Comparison of ENCODE assay signal across 8 mouse cellular contexts in the genomic region with DNA sequence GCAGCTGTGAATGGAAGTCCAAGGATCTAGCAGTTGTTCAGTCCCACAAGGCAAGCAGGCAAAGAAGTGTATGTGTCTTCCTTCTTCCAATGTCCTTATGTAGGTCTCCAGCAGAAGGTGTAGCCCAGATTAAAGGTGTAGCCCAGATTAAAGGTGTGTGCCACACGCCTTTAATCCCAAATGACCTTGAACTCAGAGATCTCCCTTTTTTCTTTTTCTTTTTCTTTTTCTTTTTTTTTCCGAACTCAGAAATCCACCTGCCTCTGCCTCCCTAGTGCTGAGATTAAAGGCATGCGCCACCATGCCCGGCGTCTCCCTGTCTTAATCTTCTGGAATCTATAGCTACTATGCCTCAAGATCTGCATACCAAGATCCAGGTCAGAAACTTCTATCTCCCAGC. TPM values are rescaled to one million over a fixed set of nuclear protein-coding genes. Genes with fewer than 3 reads are reported as not detected.
DNase-seq lines count a peak whose midpoint lies in the region; ATAC-seq and TF ChIP-seq lines count a peak whose summit lies in the region.
"Not testable (repeated sequence)": the region's sequence is repeated elsewhere in the genome, so short reads cannot be mapped to it uniquely, and the experiment has no call there.

Gene Cdk2ap1 (minus strand): TSS at position 101 of the 400 bp plus-strand sequence.

- 93% methylated on average over 5 of the region's 5 CpGs for WGBS in embryonic facial prominence, embryonic 15.5 days
- 88% methylated on average over 5 of the region's 5 CpGs for WGBS in limb, embryonic 15.5 days
- 90% methylated on average over 5 of the region's 5 CpGs for WGBS in midbrain, embryonic 12.5 days

- H3K9ac ChIP-seq in embryonic facial prominence, embryonic 15.5 days; limb, embryonic 15.5 days; midbrain, embryonic 12.5 days (replicated peaks): not testable (repeated sequence)

- not testable (repeated sequence) for H3K9me3 ChIP-seq in embryonic facial prominence, embryonic 15.5 days (replicated peaks); limb, embryonic 15.5 days; midbrain, embryonic 12.5 days

- not testable (repeated sequence) for H3K4me3 ChIP-seq in embryonic facial prominence, embryonic 15.5 days (replicated peaks); limb, embryonic 15.5 days; midbrain, embryonic 12.5 days; testis, adult 2 months (ENCODE audit: control insufficient read depth, low read depth, low read length)

- not testable (repeated sequence) for H3K36me3 ChIP-seq in embryonic facial prominence, embryonic 15.5 days; limb, embryonic 15.5 days; midbrain, embryonic 12.5 days; testis, adult 2 months (ENCODE audit: control insufficient read depth, insufficient read depth, low read length)

- not testable (repeated sequence) for H3K27ac ChIP-seq in embryonic facial prominence, embryonic 15.5 days (replicated peaks); limb, embryonic 15.5 days; midbrain, embryonic 12.5 days (replicated peaks); testis, adult 2 months (ENCODE audit: control insufficient read depth, insufficient read depth, low read depth, low read length)

- not testable (repeated sequence) for ATAC-seq in embryonic facial prominence, embryonic 15.5 days (ENCODE audit: insufficient number of reproducible peaks, low FRiP score, low TSS enrichment, low read depth); hematopoietic stem cell, adult 5-6 weeks (replicated peaks in 1 of 2; ENCODE audit: insufficient read depth in 1 of 2, low FRiP score in 2 of 2, low TSS enrichment in 1 of 2, low read depth in 1 of 2, poor library complexity in 2 of 2, severe bottlenecking in 2 of 2); limb, embryonic 15.5 days (ENCODE audit: insufficient number of reproducible peaks, low FRiP score, low TSS enrichment, low read depth); midbrain, embryonic 12.5 days (ENCODE audit: low FRiP score, low read depth)

- H3K4me2 ChIP-seq in embryonic facial prominence, embryonic 15.5 days (replicated peaks); limb, embryonic 15.5 days; midbrain, embryonic 12.5 days (replicated peaks): not testable (repeated sequence)

- intact Hi-C loops in gastrocnemius, postnatal 36 days (cut with DNase I), result not testable (repeated sequence)

- not testable (repeated sequence) for TF ChIP-seq POLR2A in testis, adult 2 months (IDR thresholded peaks at IDR 0.05; ENCODE audit: control insufficient read depth, low read depth, low read length)

- H3K27me3 ChIP-seq in embryonic facial prominence, embryonic 15.5 days; limb, embryonic 15.5 days; midbrain, embryonic 12.5 days; testis, adult 2 months (ENCODE audit: control insufficient read depth, insufficient read depth, low read length): not testable (repeated sequence)

- H3K4me1 ChIP-seq in embryonic facial prominence, embryonic 15.5 days; limb, embryonic 15.5 days; midbrain, embryonic 12.5 days; testis, adult 2 months (ENCODE audit: control insufficient read depth, insufficient read depth, low read length): not testable (repeated sequence)

- not testable (repeated sequence) for DNase-seq in adrenal gland, adult 18-20 months (ENCODE audit: low spot score in 2 of 2); gastrocnemius, postnatal 36 days; layer of hippocampus, adult 18-20 months (ENCODE audit: low spot score in 2 of 2)

- not testable (repeated sequence) for TF ChIP-seq CTCF in testis, adult 2 months (IDR thresholded peaks at IDR 0.05; ENCODE audit: control insufficient read depth, insufficient read depth, insufficient replicate concordance, low read depth, low read length)

RNA-seq across cellular contexts. Expression of gene Cdk2ap1, which starts in this region (rescaled TPM):
- total RNA-seq in adrenal gland, adult 18-20 months (2021), result 100 to 1,000 TPM; 153 to 174 TPM
- polyA plus RNA-seq in embryonic facial prominence, embryonic 15.5 days (2015; fragmentation: Nextera tagmentation; extraction: Ambion mirVana), result 48.7 and 66.6 TPM in 2 replicates
- total RNA-seq in gastrocnemius, postnatal 36 days (2021), result 100 to 1,000 TPM; 121 to 128 TPM
- total RNA-seq in hematopoietic stem cell, adult 5-6 weeks (2017), result 166 and 167 TPM in 2 replicates
- total RNA-seq in layer of hippocampus, adult 18-20 months (2021), result 10 to 100 TPM; 88.2 to 94.5 TPM
- 37.7 and 49.2 TPM in 2 replicates for polyA plus RNA-seq in limb, embryonic 15.5 days (2015; fragmentation: Nextera tagmentation; extraction: Ambion mirVana)
- 107 and 111 TPM in 2 replicates for polyA plus RNA-seq in midbrain, embryonic 12.5 days (2016; fragmentation: Nextera tagmentation; extraction: Ambion mirVana)
- 40.6 and 41.5 TPM in 2 replicates for polyA plus RNA-seq in testis, adult 2 months (2012; rRNA removed)
